ENCODE assay signal across 8 mouse cellular contexts in the genomic region with DNA sequence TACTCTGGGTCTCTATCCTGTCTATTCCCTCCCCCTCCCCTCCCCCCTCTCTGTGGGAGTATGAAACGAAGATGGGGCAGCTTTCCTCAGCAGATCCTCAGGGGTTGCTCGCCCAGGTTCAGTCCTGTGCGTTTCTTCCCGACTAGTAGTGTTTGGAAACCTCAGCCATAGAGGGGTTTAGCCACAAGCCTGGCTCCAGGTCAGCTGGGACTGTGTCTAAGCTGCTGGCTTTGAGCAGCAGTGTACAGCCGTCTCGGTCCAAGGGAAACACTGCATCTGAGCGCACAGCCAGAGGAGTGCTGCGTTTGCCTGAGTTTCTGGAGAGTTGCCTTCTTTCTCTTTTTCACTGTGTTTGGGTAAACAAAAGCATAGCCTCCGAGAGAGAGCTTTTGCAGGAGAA.
A peak's percentile ranks its signal among the peaks of the same experiment; 100 is the strongest.
DNase-seq lines count a peak whose midpoint lies in the region; ATAC-seq and TF ChIP-seq lines count a peak whose summit lies in the region.

No protein-coding gene starts in this region.

- no peak for TF ChIP-seq CTCF in heart, postnatal 0 days (IDR thresholded peaks at IDR 0.05; ENCODE audit: low read depth)

- no peaks in the 10 kb centered on the region for H3K36me3 ChIP-seq in embryonic facial prominence, embryonic 14.5 days (ENCODE audit: control insufficient read depth, insufficient read depth, low read length)
- no peaks in the 10 kb centered on the region for H3K36me3 ChIP-seq in heart, postnatal 0 days (replicated peaks; ENCODE audit: control insufficient read depth, insufficient read depth, low read length)

- peak; percentile 87 for ATAC-seq in embryonic facial prominence, embryonic 14.5 days (ENCODE audit: low read depth)
- ATAC-seq in heart, postnatal 0 days (ENCODE audit: insufficient read depth, low read depth) = no peak
- ATAC-seq in activated CD4-positive, CD25-positive, alpha-beta regulatory T cell, adult 4 months = no peak

- TF ChIP-seq EP300 in heart, postnatal 0 days (IDR thresholded peaks at IDR 0.05; ENCODE audit: low read depth) = no peak

- H3K9me3 ChIP-seq in embryonic facial prominence, embryonic 14.5 days (ENCODE audit: control insufficient read depth, low read length) = no peaks in the 10 kb centered on the region
- H3K9me3 ChIP-seq in heart, postnatal 0 days (replicated peaks; ENCODE audit: control insufficient read depth, low read length) = no peaks in the 10 kb centered on the region

- peak overlapping the region; percentile 49 for H3K4me2 ChIP-seq in embryonic facial prominence, embryonic 14.5 days (ENCODE audit: low read depth, low read length)
- H3K4me2 ChIP-seq in heart, postnatal 0 days (ENCODE audit: low read depth, low read length) = peak overlapping the region; percentile 38

- H3K27me3 ChIP-seq in embryonic facial prominence, embryonic 14.5 days (replicated peaks; ENCODE audit: control insufficient read depth, insufficient read depth, low read length) = no peaks in the 10 kb centered on the region
- H3K27me3 ChIP-seq in heart, postnatal 0 days (ENCODE audit: control insufficient read depth, insufficient read depth, low read length) = no peaks in the 10 kb centered on the region

- WGBS in embryonic facial prominence, embryonic 14.5 days = 8% methylated on average over 9 of the region's 9 CpGs
- WGBS in heart, postnatal 0 days = 50% methylated on average over 9 of the region's 9 CpGs

- no peaks in the 10 kb centered on the region; the same call in 1 of the 2 replicates for H3K4me1 ChIP-seq in embryonic facial prominence, embryonic 14.5 days (ENCODE audit: control insufficient read depth, insufficient read depth, low read length)
- H3K4me1 ChIP-seq in heart, postnatal 0 days (ENCODE audit: control insufficient read depth, insufficient read depth) = 0 out of 2 replicates have a peak, but pooled peaks cover 6% of the 10 kb centered on the region

- H3K4me3 ChIP-seq in embryonic facial prominence, embryonic 14.5 days (ENCODE audit: low read depth, low read length) = peak overlapping the region; percentile 21
- peak overlapping the region; percentile 7 for H3K4me3 ChIP-seq in heart, postnatal 0 days (ENCODE audit: low read depth, low read length)

- H3K27ac ChIP-seq in embryonic facial prominence, embryonic 14.5 days (replicated peaks; ENCODE audit: low read depth, low read length) = peak overlapping the region; percentile 53; the same call in 1 of the 2 replicates
- no peak overlapping the region for H3K27ac ChIP-seq in heart, postnatal 0 days (ENCODE audit: low read depth)

- no peak overlapping the region for H3K9ac ChIP-seq in embryonic facial prominence, embryonic 14.5 days (ENCODE audit: low read depth, low read length)
- H3K9ac ChIP-seq in heart, postnatal 0 days (replicated peaks; ENCODE audit: low read depth, low read length) = no peak overlapping the region

- DNase-seq in kidney, adult 11 months = peak; percentile 23
- no peak for DNase-seq in kidney, adult 9 months
- peak; percentile 80 for DNase-seq in embryonic facial prominence, embryonic 14.5 days (ENCODE audit: low spot score)
- no peak for DNase-seq in heart, postnatal 0 days (ENCODE audit: low spot score)
- DNase-seq in kidney, postnatal 14 days = peak; percentile 53
- peak; percentile 53 for DNase-seq in testis, postnatal 10 days (ENCODE audit: low spot score)
- DNase-seq in cerebellum, adult 9-11 months = no peak

Comparison
In these comparisons a context has a peak if more than half of its experiments do, and no peak if none do; other contexts are left out.
1. DNase-seq: peak in kidney, adult 11 months (single experiment), embryonic facial prominence, embryonic 14.5 days (single experiment), kidney, postnatal 14 days (single experiment) and testis, postnatal 10 days (single experiment); none in kidney, adult 9 months (single experiment), heart, postnatal 0 days (single experiment) and cerebellum, adult 9-11 months (single experiment).